ENCODE assay signal across 8 mouse cellular contexts in genomic region chr19:5797381-5798111, GRCm38 (mm10). TPM values are rescaled to one million over a fixed set of nuclear protein-coding genes. Genes with fewer than 3 reads are reported as not detected.
DNase-seq lines count a peak whose midpoint lies in the region; ATAC-seq and TF ChIP-seq lines count a peak whose summit lies in the region.

No protein-coding gene starts in this region.

- ATAC-seq in forebrain, embryonic 11.5 days (replicated peaks; ENCODE audit: low FRiP score) = no peak
- no peak for ATAC-seq in limb, embryonic 13.5 days (ENCODE audit: low FRiP score, low read depth)

- TF ChIP-seq CTCF in kidney, adult 2 months (conservative IDR thresholded peaks at IDR 0.05; ENCODE audit: insufficient read depth, insufficient read length, low read depth, low read length) = no peak

- DNase-seq in kidney, adult 2 months = no peak
- no peak for DNase-seq in kidney, adult 11 months
- DNase-seq in ES-E14 (ENCODE audit: low read depth, low spot score) = no peak
- no peak for DNase-seq in forebrain, embryonic 11.5 days (ENCODE audit: low spot score)
- peak; percentile 60 for DNase-seq in splenic B cell, adult 2 months (ENCODE audit: low read depth, low spot score)
- no peak for DNase-seq in thymus, postnatal 10 days (ENCODE audit: low spot score in 2 of 2)
- DNase-seq in gastrocnemius, adult 18-20 months (ENCODE audit: low spot score) = no peak

- peak overlapping the region; percentile 84 for H3K4me3 ChIP-seq in kidney, adult 2 months (ENCODE audit: insufficient read depth, low read depth, low read length)
- H3K4me3 ChIP-seq in ES-E14 (ENCODE audit: insufficient read depth in 1 of 2, low read depth in 1 of 2, low read length in 2 of 2, poor library complexity in 1 of 2, severe bottlenecking in 1 of 2) = peak overlapping the region; percentile 51 to 68
- H3K4me3 ChIP-seq in forebrain, embryonic 11.5 days (ENCODE audit: low read depth, low read length) = peak overlapping the region; percentile 99
- peak overlapping the region; percentile 99 for H3K4me3 ChIP-seq in limb, embryonic 13.5 days

- H3K27me3 ChIP-seq in kidney, adult 2 months (replicated peaks; ENCODE audit: control insufficient read depth, insufficient read depth, low read length) = no peaks in the 10 kb centered on the region
- no peaks in the 10 kb centered on the region for H3K27me3 ChIP-seq in forebrain, embryonic 11.5 days (ENCODE audit: control insufficient read depth, insufficient read depth, low read length)
- H3K27me3 ChIP-seq in limb, embryonic 13.5 days = no peaks in the 10 kb centered on the region
- no peaks in the 10 kb centered on the region for H3K27me3 ChIP-seq in splenic B cell, adult 2 months (ENCODE audit: control insufficient read depth, insufficient read depth, low read length, poor library complexity, severe bottlenecking)

- TF ChIP-seq POLR2A in kidney, adult 2 months (IDR thresholded peaks at IDR 0.05; ENCODE audit: low read depth, low read length) = peak; percentile 39

- peak overlapping the region; percentile 13; the same call in 1 of the 2 replicates for H3K9ac ChIP-seq in ES-E14 (ENCODE audit: insufficient read depth, low read depth, low read length, poor library complexity, severe bottlenecking)
- H3K9ac ChIP-seq in forebrain, embryonic 11.5 days (ENCODE audit: low read length) = peak overlapping the region; percentile 56
- peak overlapping the region; percentile 100 for H3K9ac ChIP-seq in limb, embryonic 13.5 days

- under 1% methylated on average over 7 of the region's 7 CpGs for WGBS in kidney, adult 2 months
- WGBS in forebrain, embryonic 11.5 days = 43% methylated on average over 7 of the region's 7 CpGs
- 19% methylated on average over 7 of the region's 7 CpGs for WGBS in limb, embryonic 13.5 days

- peak overlapping the region; percentile 66 for H3K27ac ChIP-seq in kidney, adult 2 months (ENCODE audit: insufficient read depth, low read depth, low read length)
- H3K27ac ChIP-seq in ES-E14 (ENCODE audit: insufficient read depth, low read depth, low read length, poor library complexity, severe bottlenecking) = no peak overlapping the region
- no peak overlapping the region for H3K27ac ChIP-seq in forebrain, embryonic 11.5 days (ENCODE audit: low read depth, low read length)
- peak overlapping the region; percentile 58 for H3K27ac ChIP-seq in limb, embryonic 13.5 days

- H3K9me3 ChIP-seq in ES-E14 (ENCODE audit: control insufficient read depth, insufficient read depth, low read depth, low read length) = no peaks in the 10 kb centered on the region
- H3K9me3 ChIP-seq in forebrain, embryonic 11.5 days (ENCODE audit: control insufficient read depth, low read length) = no peaks in the 10 kb centered on the region
- H3K9me3 ChIP-seq in limb, embryonic 13.5 days = no peaks in the 10 kb centered on the region

- peaks cover 42% of the 10 kb centered on the region for H3K36me3 ChIP-seq in kidney, adult 2 months (ENCODE audit: control insufficient read depth, insufficient read depth, low read length)
- H3K36me3 ChIP-seq in ES-E14 (ENCODE audit: control insufficient read depth, insufficient read depth, low read length, poor library complexity, severe bottlenecking) = peaks cover 44% of the 10 kb centered on the region
- H3K36me3 ChIP-seq in forebrain, embryonic 11.5 days (ENCODE audit: control insufficient read depth, insufficient read depth, low read length) = peaks cover 23% of the 10 kb centered on the region
- peaks cover 44% of the 10 kb centered on the region for H3K36me3 ChIP-seq in limb, embryonic 13.5 days
- peaks cover 28% of the 10 kb centered on the region for H3K36me3 ChIP-seq in splenic B cell, adult 2 months (ENCODE audit: control insufficient read depth, insufficient read depth, low read length, poor library complexity, severe bottlenecking)

- peaks cover 3% of the 10 kb centered on the region; the same call in 1 of the 2 replicates for H3K4me1 ChIP-seq in kidney, adult 2 months (ENCODE audit: control insufficient read depth, insufficient read depth, low read length)
- H3K4me1 ChIP-seq in ES-E14 (ENCODE audit: control insufficient read depth in 2 of 2, insufficient read depth in 2 of 2, low read length in 2 of 2, poor library complexity in 1 of 2) = no peaks in the 10 kb centered on the region
- H3K4me1 ChIP-seq in forebrain, embryonic 11.5 days (replicated peaks; ENCODE audit: control insufficient read depth, insufficient read depth, low read length) = peaks cover 17% of the 10 kb centered on the region; the same call in 1 of the 2 replicates
- peaks cover 39% of the 10 kb centered on the region for H3K4me1 ChIP-seq in limb, embryonic 13.5 days

- peak overlapping the region; percentile 86 for H3K4me2 ChIP-seq in forebrain, embryonic 11.5 days (ENCODE audit: low read depth, low read length, severe bottlenecking)
- peak overlapping the region; percentile 95 for H3K4me2 ChIP-seq in limb, embryonic 13.5 days (replicated peaks)

- in situ Hi-C loops in ES-E14 (cut with MboI; ENCODE audit: low sequenced_read_pairs in 2 of 2, unreplicated experiment in 2 of 2) = loop anchor here in 1 of 2 experiments (10.0 kb wide), 1 partner anchor 47 kb away; no protein-coding TSS in a partner anchor

TF ChIP-seq in ES-E14, 5 proteins besides CTCF, POLR2A, EP300 and RAD21:
- no peak for TF ChIP-seq ZC3H11A (IDR thresholded peaks at IDR 0.05; ENCODE audit: borderline replicate concordance, low read depth, low read length)

RNA-seq across cellular contexts. Expression of gene Scyl1, which starts 26.3 kb away (rescaled TPM):
- 107 and 134 TPM in 2 replicates for polyA plus RNA-seq in kidney, adult 2 months (2012; rRNA removed)
- 55.6 and 80.8 TPM in 2 replicates for total RNA-seq in ES-E14 (2012; rRNA removed)
- polyA plus RNA-seq in forebrain, embryonic 11.5 days (2014; fragmentation: Nextera tagmentation; extraction: Ambion mirVana) = 65.2 and 66.3 TPM in 2 replicates
- 76.9 and 82.7 TPM in 2 replicates for polyA plus RNA-seq in limb, embryonic 13.5 days (2015; fragmentation: Nextera tagmentation; extraction: Ambion mirVana)
- total RNA-seq in gastrocnemius, adult 18-20 months (2021) = 10 to 100 TPM; 70.6 to 74.4 TPM

RNA-seq across cellular contexts. Expression of gene Ltbp3, which starts 56.8 kb away (rescaled TPM):
- polyA plus RNA-seq in kidney, adult 2 months (2012; rRNA removed) = 52.8 and 61.8 TPM in 2 replicates
- 7.0 and 7.8 TPM in 2 replicates for total RNA-seq in ES-E14 (2012; rRNA removed)
- 5.0 and 5.5 TPM in 2 replicates for polyA plus RNA-seq in forebrain, embryonic 11.5 days (2014; fragmentation: Nextera tagmentation; extraction: Ambion mirVana)
- polyA plus RNA-seq in limb, embryonic 13.5 days (2015; fragmentation: Nextera tagmentation; extraction: Ambion mirVana) = 41.1 and 48.9 TPM in 2 replicates
- total RNA-seq in gastrocnemius, adult 18-20 months (2021) = 10 to 100 TPM; 41.4 to 45.4 TPM

Comparison
In these comparisons a context has a peak if more than half of its experiments do, and no peak if none do; other contexts are left out.
1. H3K27ac ChIP-seq: peak in kidney, adult 2 months (single experiment) and limb, embryonic 13.5 days (single experiment); none in ES-E14 (single experiment) and forebrain, embryonic 11.5 days (single experiment).
2. H3K9ac ChIP-seq: peak in every context shown above with its lines; median percentile 100 in limb, embryonic 13.5 days; 56 in forebrain, embryonic 11.5 days; 13 in ES-E14.
3. Peak in every context shown above with its lines, with median percentiles within 50 percentile points of each other: H3K4me3 ChIP-seq.